Mouse (Mus musculus) layer of hippocampus, adult 9-11 months (tissue): ENCODE measurements around the gene Vwa7.

Experiments
- DNase-seq: peaks from one replicate; pipeline ENCODE4 v3.0.0; 2022

Vwa7 gene

GRCm38 (mm10) chr17:35047688-35048087, 31.3 kb downstream of the Vwa7 start:
- DNase-seq: no peak

GRCm38 (mm10) chr17:35048149-35048931, 32.0 kb downstream of the Vwa7 start:
- DNase-seq: no peak

DNA sequence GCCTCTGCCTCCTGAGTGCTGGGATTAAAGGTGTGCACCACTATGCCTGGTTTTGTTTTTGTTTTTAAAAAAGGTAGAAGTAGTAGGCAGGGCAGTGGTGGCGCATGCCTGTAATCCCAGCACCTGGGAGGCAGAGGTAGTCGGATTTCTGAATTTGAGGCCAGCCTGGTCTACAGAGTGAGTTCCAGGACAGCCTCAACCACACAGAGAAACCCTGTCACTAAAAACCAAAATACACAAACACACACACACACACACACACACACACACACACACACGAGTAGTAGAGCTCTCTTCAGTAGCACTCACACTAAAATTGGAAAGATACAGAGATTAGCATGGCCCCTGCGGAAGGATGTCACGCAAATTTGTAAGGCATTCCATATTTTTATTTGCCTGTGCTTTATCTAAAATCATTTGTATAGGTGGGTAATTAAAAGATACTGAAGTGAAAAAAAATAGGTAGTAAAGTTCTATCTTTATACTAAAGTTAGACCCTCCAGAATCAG, 32.6 kb downstream of the Vwa7 start:
- no peak for DNase-seq

DNA sequence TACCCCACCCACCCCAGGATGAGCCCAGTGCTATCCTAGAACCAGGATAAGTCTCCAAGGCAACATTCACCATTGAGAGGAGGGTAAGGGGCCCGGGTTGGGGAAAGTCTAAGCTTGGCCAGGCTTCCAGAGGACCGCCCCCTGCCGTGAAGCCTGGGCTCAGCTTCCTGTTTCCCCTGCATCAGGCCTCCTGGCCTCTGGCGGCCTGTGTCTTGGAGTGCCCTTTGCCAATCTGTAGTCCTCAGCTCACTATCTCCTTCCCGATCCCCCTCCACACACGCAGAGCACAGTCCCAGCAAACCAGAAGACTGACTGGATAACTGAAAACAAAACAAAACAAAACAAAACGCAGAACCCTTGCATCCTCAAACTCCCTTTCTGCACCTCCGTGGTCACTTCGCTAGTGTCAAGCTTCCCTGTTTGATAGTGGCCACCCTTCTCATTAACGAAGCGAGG, 33.2 kb downstream of the Vwa7 start, which contains the start of gene Clic1:
TSS of gene Clic1 (plus strand) at position 406 of the 456 bp plus-strand sequence.
- no peak for DNase-seq

DNA sequence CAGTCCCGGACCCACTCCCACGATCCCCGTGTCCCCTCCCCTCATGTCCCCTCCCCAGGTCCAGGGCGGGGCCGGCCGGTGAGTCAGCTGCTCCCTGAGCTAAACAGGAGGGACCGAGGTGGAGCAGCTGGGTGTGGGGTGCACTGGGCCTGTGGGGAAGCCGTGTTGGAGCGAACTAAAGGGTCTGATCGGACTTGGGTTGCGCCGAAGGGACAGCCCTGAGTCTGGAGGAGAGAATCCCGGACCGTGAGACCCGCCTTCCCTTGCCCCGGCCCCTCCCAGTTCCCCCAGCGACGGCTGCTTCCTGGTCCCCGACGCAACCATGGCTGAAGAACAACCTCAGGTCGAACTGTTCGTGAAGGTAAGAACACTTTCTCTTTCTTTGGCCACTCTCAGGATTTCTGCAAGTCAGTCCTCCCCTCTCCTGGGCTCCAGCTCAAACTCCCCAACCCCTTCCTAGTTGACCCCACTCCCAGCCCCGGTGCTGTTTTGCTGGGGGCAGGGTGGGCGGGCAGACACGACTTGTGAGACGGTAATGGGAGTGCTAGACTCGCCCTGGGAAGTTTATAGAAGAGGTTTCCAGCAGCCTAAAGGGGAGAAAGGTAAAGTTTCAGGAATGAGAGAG, 33.9 kb downstream of the Vwa7 start:
- DNase-seq: peak; percentile 57

GRCm38 (mm10) chr17:35051156-35052086, 35.0 kb downstream of the Vwa7 start:
- DNase-seq: peak; percentile 77

- DNase-seq: no peak
Observed at GRCm38 (mm10) chr17:35052271-35052798, 36.0 kb downstream of the Vwa7 start.

DNA sequence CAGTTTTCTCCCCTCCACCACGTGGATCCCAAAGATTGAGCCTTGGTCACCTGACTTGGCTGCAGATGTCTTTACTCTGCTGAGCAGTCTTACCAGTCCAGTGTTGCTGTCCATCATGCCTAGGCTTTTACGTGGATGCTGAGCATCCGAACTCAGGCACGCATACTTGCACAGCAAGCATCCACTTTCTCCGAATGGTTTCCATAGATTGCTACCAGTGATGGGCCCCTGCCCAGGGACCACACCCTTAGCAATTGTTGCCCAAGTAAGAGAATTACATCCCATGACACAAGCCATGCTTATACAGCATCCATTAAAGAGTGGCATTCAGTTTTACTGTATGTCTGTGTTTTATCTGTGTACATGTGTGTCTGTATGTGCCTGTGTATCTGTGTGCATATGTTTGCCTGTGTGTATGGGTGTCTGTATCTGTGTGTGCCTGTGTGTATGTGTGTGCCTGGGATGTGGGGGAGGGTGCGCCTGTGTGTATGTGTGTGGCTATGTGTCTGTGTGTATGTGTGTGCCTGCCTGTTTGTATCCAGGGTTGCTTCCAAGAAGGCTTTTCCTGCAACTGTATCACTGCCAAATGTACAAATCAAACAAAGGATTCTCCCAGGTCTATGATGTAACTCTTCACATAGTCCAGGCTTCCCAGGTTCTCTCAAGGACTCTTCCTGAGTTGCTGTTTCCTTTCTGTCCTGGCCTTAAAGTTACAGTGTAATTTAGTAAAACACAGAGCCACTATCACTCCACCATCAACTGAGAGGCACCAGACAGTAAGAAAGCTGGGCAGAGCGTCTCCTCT, 39.5 kb downstream of the Vwa7 start:
- DNase-seq: no peak

- DNase-seq: no peak
Observed at GRCm38 (mm10) chr17:35057090-35057489, 40.7 kb downstream of the Vwa7 start.

DNA sequence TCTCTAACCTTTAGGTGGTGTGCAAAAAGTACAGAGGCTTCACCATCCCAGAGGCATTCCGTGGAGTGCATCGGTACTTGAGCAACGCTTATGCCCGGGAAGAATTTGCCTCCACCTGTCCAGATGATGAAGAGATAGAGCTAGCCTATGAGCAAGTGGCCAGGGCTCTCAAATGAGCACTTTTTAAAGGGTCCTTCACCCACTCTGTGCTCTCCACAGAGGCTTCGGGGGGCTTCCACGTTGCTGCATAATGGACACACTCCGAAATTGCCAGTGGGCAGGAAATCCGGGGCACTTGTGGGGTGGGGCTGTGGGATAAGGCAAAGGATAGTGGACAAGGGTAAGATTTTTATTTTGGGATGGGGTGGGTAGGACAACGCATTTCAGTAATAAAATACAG, 41.9 kb downstream of the Vwa7 start:
- no peak for DNase-seq

DNA sequence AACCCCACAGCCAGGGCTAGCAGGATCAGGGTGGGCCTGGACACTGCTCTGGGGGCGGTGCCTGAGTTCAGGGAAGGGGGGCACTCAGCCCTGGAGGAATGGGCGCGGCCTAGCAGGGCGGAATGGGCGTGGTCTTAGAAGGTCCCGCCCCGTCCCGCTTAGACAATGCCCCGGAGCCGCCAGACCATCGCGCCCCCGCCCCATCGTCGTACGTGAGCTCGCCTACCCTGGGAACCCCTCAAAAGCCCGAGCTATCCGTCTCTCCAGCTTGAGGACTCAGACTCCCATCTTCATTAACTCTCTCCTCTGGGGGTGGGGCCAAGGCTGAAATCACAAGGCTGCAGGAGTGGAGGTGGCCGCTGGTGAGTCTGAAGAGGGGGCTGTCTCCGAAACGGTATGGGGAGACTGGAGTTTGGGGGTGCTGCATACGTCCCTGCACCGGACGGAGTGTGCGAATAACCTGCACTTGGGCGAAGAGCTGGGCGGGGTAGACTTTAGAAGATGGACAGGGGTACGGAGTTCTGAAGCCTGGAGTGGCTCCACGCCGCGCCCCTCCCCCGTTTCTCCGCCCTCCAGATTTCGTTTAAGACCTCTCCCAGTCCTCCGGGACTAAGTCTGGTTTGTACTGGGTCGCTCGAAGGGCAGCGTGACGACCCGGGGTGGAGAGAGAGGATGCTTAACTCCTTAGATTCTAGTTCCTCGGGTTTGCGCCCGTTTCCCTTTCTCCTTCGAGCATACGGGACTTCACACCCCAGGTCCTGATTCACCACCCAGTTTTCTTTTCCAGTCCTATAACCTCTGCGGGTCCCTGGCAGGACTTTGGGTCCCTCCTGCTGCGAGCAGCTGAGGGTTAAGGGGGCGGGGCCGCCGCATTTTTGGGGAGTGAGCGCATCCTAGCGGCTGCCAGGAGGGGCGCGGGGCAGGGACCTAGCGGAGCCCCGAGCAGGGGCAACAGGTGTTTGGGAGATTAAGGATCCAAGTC, 42.8 kb downstream of the Vwa7 start, which contains the start of gene Ddah2:
TSS of gene Ddah2 (plus strand) at position 125 of the 982 bp plus-strand sequence.
- peak; percentile 76 for DNase-seq

- DNase-seq: no peak
Observed at GRCm38 (mm10) chr17:35060071-35060470, 43.7 kb downstream of the Vwa7 start.

GRCm38 (mm10) chr17:35060737-35061297, 44.4 kb downstream of the Vwa7 start:
- DNase-seq: no peak

GRCm38 (mm10) chr17:35061299-35061698, 44.9 kb downstream of the Vwa7 start:
- DNase-seq: no peak

DNA sequence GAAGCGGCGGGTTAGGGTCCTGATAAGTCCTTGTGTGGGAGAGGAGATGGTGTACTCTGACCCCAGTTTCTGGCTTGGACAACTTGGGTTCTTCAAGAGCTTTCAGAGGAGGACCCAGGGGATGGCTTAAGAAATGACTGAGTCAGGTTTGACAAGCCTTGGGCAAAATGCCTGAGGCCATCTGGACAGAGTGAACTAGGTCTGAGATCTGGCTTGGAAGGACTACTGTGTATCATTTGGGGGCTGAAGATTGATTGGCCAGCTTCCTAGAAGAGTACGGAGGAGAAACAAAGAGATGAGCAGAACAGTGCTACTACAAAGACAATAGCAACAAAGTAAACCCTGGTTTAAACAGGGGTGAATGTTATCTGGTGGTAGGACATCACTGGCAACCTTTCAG, 47.1 kb downstream of the Vwa7 start:
- no peak for DNase-seq

GRCm38 (mm10) chr17:35064378-35064877, 48.0 kb downstream of the Vwa7 start:
- no peak for DNase-seq

- no peak for DNase-seq
Observed at GRCm38 (mm10) chr17:35064951-35065947, 48.9 kb downstream of the Vwa7 start, which contains the start of gene Ly6g6c. Gene Ly6g6c, plus strand, starts transcription at chr17:35065388.

DNA sequence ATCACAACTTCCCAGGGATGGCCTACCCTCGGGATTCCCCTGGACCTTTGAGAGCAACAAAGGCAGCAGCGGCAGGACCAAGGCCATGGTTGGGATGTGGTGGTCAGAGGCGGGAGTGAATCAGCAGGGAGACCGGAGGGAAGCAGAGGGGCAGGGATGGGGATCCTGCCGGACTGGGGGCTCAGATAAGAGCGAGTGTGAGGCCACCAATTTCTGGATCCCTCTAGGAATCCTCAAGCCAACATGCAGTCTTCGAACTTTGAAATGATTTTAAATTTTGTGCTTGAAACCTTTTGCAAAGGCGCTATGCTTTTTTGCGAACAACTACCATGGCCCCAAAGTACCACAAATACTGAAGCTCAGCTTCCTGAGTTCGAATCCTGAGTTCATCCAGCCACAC, 49.7 kb downstream of the Vwa7 start, which contains the start of gene Mpig6b:
TSS of gene Mpig6b (minus strand) at position 101 of the 400 bp plus-strand sequence.
- DNase-seq: no peak
